Mouse (Mus musculus) liver, postnatal 0 days (tissue): ENCODE measurements around the gene Plekho1. TPM values are rescaled to one million over a fixed set of nuclear protein-coding genes. Genes with fewer than 3 reads are reported as not detected.
A peak's percentile ranks its signal among the peaks of the same experiment; 100 is the strongest.

ENCODE experiments used
- ATAC-seq: fragments of 200-750 bp; cut with Nextera tagmentation; 2 replicates; pipeline ENCODE4 v1.8.0; 2017; ENCODE audit warnings: mild to moderate bottlenecking, moderate library complexity
- DNase-seq: peaks from one replicate; pipeline ENCODE4 v3.0.0-alpha.2; 2016
- H3K27ac ChIP-seq: fragments of 300-500 bp; sonication (generic); 2 replicates; pipeline ENCODE4 v1.5.1; 2014; ENCODE audit warnings: antibody characterized with exemption, moderate library complexity, mild to moderate bottlenecking, low read depth
- H3K27me3 ChIP-seq: fragments of 300-500 bp; sonication (generic); 2 replicates; pipeline ENCODE4 v1.6.1; 2014; ENCODE audit warnings: low read length, control low read depth, mixed read lengths; ENCODE audit not compliant: insufficient read depth
- H3K36me3 ChIP-seq: fragments of 300-500 bp; sonication (generic); replicated peaks from 2 replicates; pipeline ENCODE4 v1.6.1; 2014; ENCODE audit warnings: mild to moderate bottlenecking, control low read depth, low read length, moderate library complexity, mixed read lengths; ENCODE audit not compliant: insufficient read depth
- H3K4me1 ChIP-seq: fragments of 300-500 bp; sonication (generic); 2 replicates; pipeline ENCODE4 v1.6.1; 2014; ENCODE audit warnings: antibody characterized with exemption, mild to moderate bottlenecking, control low read depth; ENCODE audit not compliant: insufficient read depth
- H3K4me2 ChIP-seq: fragments of 300-500 bp; sonication (generic); 2 replicates; pipeline ENCODE4 v1.6.1; 2014; ENCODE audit warnings: low read depth, mild to moderate bottlenecking, low read length, moderate library complexity, mixed read lengths
- H3K4me3 ChIP-seq: fragments of 300-500 bp; sonication (generic); 2 replicates; pipeline ENCODE4 v1.5.1; 2014; ENCODE audit warnings: low read depth, low read length
- H3K9ac ChIP-seq: fragments of 300-500 bp; sonication (generic); replicated peaks from 2 replicates; pipeline ENCODE4 v1.6.1; 2014; ENCODE audit warnings: mild to moderate bottlenecking, moderate library complexity
- H3K9me3 ChIP-seq: fragments of 300-500 bp; sonication (generic); 2 replicates; pipeline ENCODE4 v1.6.1; 2016; ENCODE audit warnings: mild to moderate bottlenecking, control low read depth, low read length, mixed read lengths
- CTCF ChIP-seq: sonication (generic); IDR thresholded peaks from 2 replicates; pipeline ENCODE4 v1.5.1; 2016; ENCODE audit warnings: antibody characterized with exemption, low read depth
- EP300 ChIP-seq: IDR thresholded peaks from 2 replicates; pipeline ENCODE4 v1.6.1; 2016; ENCODE audit warnings: antibody characterized with exemption, low read depth, mild to moderate bottlenecking
- WGBS: fragments of 180-500 bp; shearing (Covaris S2); extraction: QIAGEN DNeasy Blood & Tissue Kit; methylation state at CpG from one replicate; pipeline ENCODE4 v1.1.7; 2014; ENCODE audit not compliant: insufficient replicate concordance; 5-methylcytosine and 5-hydroxymethylcytosine counted together
- polyA plus RNA-seq: library from polyadenylated mRNA; unstranded; fragments of >200 nt; fragmentation: Nextera tagmentation; extraction: Ambion mirVana; gene quantifications from 2 replicates; pipeline ENCODE4 v1.2.1, GENCODE M21; 2015

The Plekho1 gene
- polyA plus RNA-seq, 1 experiment from 2014 or later = 11.7 TPM

DNA sequence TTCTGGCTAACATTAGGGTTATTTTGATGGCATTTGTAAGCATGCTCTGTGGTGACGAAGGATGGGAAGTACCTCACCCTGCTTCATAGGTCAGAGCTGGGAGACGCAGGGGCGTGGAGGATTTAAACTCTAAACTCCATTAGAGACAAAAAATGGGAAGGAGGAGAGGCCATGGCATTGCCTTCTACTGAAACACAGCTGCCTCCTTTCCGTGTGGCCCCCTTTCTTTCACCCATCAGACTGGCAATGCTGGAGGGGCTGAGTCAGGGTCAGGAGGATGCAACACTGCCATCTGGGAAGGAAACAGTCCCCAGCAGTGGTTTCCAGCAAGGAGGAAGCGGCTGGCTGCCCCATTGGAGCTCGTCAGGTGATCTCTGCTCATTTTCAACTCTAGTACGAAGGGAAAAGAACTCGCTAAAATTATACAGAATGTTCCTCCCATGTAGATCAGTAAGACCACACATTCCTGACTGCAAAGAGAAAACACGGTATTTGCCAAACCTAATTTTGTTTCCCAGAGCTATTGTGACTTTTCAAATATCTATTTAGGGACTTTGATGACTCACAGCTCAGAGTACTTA is 5.2 kb upstream of the Plekho1 start:
- TF ChIP-seq CTCF (no peak), EP300 (no peak)
- 46% methylated on average over 9 of the region's 9 CpGs for WGBS
- no peaks in the 10 kb centered on the region for H3K9me3 ChIP-seq
- no peak overlapping the region for H3K27ac ChIP-seq
- H3K9ac ChIP-seq = no peak overlapping the region
- DNase-seq = no peak
- H3K36me3 ChIP-seq = no peaks in the 10 kb centered on the region
- H3K4me2 ChIP-seq = no peak overlapping the region
- H3K4me3 ChIP-seq = no peak overlapping the region
- H3K27me3 ChIP-seq = no peaks in the 10 kb centered on the region
- H3K4me1 ChIP-seq = peaks cover 20% of the 10 kb centered on the region
- ATAC-seq = no peak

GRCm38 (mm10) chr3:96000080-96000632 is 4.4 kb upstream of the Plekho1 start:
- Histone ChIP-seq H3K4me1 (peaks cover 21% of the 10 kb centered on the region), H3K9me3 (no peaks in the 10 kb centered on the region), H3K27me3 (peaks cover 4% of the 10 kb centered on the region), H3K4me3 (no peak overlapping the region), H3K36me3 (no peaks in the 10 kb centered on the region), H3K4me2 (no peak overlapping the region), H3K9ac (no peak overlapping the region), H3K27ac (no peak overlapping the region)
- ATAC-seq (no peak), DNase-seq (no peak)
- TF ChIP-seq EP300 (no peak), CTCF (no peak)
- WGBS = 68% methylated on average over 14 of the region's 14 CpGs

DNA sequence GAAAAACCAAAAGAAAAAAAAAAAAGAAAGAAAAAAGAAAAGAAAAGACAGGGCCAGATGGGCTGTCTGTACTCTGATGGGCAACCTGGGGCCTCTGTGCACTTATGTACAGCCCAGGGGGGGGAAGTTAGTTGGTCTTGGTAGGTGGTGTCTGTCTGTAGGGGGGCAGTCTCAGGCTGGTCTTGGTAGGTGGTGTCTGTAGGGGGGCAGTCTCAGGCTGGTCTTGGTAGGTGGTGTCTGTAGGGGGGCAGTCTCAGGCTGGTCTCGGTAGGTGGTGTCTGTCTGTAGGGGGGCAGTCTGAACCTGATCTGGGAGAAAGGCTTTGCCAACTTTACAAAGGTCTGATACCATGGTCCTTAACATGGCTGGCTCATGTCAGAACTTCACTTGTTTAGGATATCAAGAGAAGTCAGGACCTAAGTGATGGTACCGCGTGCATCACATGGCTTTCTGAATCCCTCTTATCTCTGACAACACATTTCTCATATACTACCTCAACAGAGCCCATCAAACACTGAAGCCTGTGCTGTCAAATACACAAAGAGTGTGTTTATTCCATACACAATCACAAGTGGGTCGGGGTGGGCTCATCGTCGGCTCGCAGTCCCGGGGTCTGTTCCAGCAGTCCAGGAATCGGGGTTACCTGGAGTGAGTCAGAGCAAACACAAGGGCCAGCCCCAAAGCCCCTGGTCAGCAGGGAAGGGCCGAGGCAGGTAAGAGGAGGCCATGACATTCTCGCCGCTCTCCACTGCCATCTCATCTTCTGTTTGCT is 3.7 kb upstream of the Plekho1 start:
- DNase-seq (no peak), ATAC-seq (peak; percentile 79)
- no peak overlapping the region for H3K9ac ChIP-seq
- H3K4me3 ChIP-seq = no peak overlapping the region
- H3K4me1 ChIP-seq = peaks cover 21% of the 10 kb centered on the region
- TF ChIP-seq CTCF = no peak
- peak; percentile 80 for TF ChIP-seq EP300
- WGBS = 64% methylated on average over 12 of the region's 12 CpGs
- H3K27me3 ChIP-seq = peaks cover 7% of the 10 kb centered on the region
- no peak overlapping the region for H3K27ac ChIP-seq
- no peaks in the 10 kb centered on the region for H3K36me3 ChIP-seq
- H3K4me2 ChIP-seq = no peak overlapping the region
- H3K9me3 ChIP-seq = no peaks in the 10 kb centered on the region

DNA sequence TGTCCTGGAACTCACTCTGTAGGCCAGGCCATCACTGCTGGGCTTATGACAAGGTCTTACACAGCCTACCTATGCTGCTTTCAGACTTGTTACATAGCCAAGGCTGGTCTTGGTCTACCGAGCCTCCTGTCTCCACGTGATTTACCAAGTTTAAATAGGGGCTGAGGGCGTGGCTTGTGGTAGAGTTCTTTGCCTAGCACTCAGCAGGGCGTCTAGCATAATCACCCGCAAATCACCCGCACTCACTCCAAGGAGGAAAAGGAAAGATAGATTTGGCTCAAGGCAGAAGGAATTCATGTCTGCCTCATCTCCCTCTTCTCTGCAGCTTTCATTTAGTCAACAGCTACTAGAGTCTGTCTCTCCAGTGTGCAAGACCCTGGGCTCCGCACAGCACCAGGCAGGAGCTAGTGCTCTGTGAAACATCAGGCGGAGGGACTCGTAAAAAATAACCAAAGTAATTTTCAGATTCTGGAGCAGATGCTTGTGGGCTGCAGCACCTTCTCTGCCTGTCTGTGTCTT is 1.5 kb upstream of the Plekho1 start:
- H3K27me3 ChIP-seq = peaks cover 7% of the 10 kb centered on the region

GRCm38 (mm10) chr3:95996451-95997073 is 761 bp upstream of the Plekho1 start:
- peaks cover 7% of the 10 kb centered on the region for H3K27me3 ChIP-seq
- peak overlapping the region; percentile 73 for H3K4me3 ChIP-seq
- no peak for DNase-seq
- H3K27ac ChIP-seq = peak overlapping the region; percentile 79; the same call in 1 of the 2 replicates
- peak overlapping the region; percentile 98 for H3K4me2 ChIP-seq
- WGBS = 12% methylated on average over 6 of the region's 6 CpGs
- TF ChIP-seq CTCF (no peak), EP300 (no peak)
- ATAC-seq = no peak
- peaks cover 23% of the 10 kb centered on the region for H3K4me1 ChIP-seq
- peak overlapping the region; percentile 70 for H3K9ac ChIP-seq
- no peaks in the 10 kb centered on the region for H3K9me3 ChIP-seq
- 0 out of 2 replicates have a peak, but pooled peaks cover under 1% of the 10 kb centered on the region for H3K36me3 ChIP-seq

More for the DNA sequence above, 1.5 kb upstream of the Plekho1 start:
- H3K36me3 ChIP-seq = no peaks in the 10 kb centered on the region
- H3K4me2 ChIP-seq = 0 out of 2 replicates have a peak overlapping the region, but pooled peaks have one; percentile 2
- peaks cover 23% of the 10 kb centered on the region for H3K4me1 ChIP-seq
- 40% methylated on average over 9 of the region's 9 CpGs for WGBS
- no peak for TF ChIP-seq CTCF
- no peak for TF ChIP-seq EP300
- H3K4me3 ChIP-seq = no peak overlapping the region
- no peak overlapping the region for H3K27ac ChIP-seq
- DNase-seq = no peak
- H3K9me3 ChIP-seq = no peaks in the 10 kb centered on the region
- no peak for ATAC-seq
- no peak overlapping the region for H3K9ac ChIP-seq
